Mouse (Mus musculus) megakaryocyte, embryonic 14.5 days (primary cell): ENCODE data around the gene Kcne1l.

Experiments used
- FLI1 ChIP-seq: IDR thresholded peaks from 2 replicates; pipeline ENCODE4 v1.6.1; 2012; ENCODE audit warnings: low read length, inconsistent platforms, mixed read lengths
- GATA1 ChIP-seq: IDR thresholded peaks from 3 replicates; pipeline ENCODE4 v1.6.1; 2012; ENCODE audit warnings: mixed read lengths, low read length, inconsistent platforms, borderline replicate concordance

DNA sequence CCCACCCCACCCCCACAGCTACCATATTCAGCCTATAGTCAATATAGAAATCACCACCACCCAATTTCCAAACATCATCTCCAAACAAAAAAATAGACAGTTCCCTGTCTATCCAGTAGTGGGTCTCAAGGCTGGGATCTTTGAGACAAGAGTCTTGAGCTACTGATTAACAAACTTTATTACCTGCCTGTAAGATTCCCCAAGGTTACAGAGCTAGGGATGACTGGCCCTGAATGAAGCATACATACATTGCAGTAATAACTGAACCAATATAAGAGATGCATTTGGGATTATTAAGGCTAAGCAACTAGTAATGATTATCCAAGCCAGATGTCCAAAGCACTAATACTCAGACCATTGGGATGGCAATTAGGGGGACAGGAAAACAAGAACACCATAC is 1.5 kb downstream of the Kcne1l start:
- TF ChIP-seq GATA1 (no peak), FLI1 (no peak)
